Mouse (Mus musculus) thymus, postnatal 36 days (tissue): Measurements from ENCODE around the gene Pick1.
A peak's percentile ranks its signal among the peaks of the same experiment; 100 is the strongest.

Source experiments
- DNase-seq, 2 experiments: peaks; one replicate each; pipeline ENCODE4 v3.0.0; 2022; ENCODE audit warnings: mixed read lengths in 2 of 2

The Pick1 gene

DNA sequence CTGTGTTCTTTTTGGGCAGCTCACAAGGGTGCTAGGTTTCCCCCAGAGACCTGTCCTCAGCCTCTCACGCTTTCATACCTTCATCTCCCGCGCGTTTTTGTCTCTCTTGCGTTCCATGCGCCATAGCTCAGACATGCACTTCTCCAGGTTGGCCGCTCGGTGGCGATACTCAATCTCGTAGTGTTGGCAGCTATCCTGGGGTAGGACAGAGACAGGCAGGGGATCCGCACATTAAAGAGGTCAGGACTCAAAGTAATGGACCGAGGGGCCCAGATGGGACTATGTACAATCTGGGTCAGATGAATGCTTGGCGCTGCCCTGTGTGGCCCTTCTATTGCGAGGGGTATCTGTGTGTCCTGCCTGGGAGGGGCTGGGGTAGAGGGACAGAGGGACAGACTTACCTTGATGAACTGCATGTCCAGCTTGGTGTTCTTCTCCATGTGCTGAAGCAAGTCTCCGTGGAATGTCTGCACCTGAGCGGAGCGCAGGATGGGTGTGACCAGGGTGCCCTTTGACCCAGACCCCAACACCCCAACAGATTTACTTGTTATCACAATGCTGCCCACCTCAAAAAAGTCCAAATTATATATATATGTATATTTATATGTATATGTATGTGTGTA lies 42.3 kb downstream of the Pick1 start:
- peak; percentile 67 to 69 for DNase-seq

- DNase-seq: no peak
Observed at GRCm38 (mm10) chr15:79273020-79273419, 44.0 kb downstream of the Pick1 start.

DNA sequence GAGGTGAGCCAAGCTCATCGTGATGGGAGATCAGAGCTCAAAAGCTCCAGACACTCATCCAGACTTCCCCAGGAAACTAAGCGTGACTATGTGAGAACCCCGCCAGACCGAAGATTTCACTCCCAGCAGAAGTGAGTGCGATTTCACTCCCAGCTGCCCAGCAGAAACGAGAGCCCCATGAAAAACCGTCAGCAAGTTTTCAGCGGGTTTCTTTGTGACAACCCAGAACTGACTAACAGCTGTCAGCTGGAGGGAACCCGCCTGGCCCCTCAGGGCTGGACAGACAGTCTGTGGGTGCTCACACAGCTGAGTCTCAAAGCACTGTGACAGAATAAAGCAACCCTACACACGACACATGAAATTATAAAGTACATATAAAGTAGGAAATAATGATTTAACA lies 48.8 kb downstream of the Pick1 start:
- no peak for DNase-seq

- peak; percentile 66 to 71 for DNase-seq
Observed at GRCm38 (mm10) chr15:79280209-79280608, 51.2 kb downstream of the Pick1 start.

DNA sequence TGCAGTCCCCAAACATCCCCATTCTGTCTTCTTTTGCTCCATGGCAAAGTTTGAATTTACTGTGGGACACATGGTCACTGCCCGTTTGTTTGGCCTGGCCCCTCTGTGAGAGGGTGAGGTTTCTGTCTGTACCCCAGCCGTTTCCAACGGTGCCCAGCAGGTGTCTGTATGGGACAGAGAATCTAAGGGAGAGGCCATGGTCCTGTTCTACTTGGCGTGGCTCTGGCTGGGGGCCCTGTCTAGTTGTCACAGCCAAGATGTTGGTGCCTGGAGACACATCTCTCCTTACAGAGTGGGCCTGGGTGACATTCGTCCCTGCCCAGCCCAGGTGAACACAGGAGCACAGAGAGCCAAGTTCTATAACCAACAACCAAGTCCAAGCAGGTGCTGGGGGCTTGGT lies 51.9 kb downstream of the Pick1 start:
- peak; percentile 32 to 40 for DNase-seq

GRCm38 (mm10) chr15:79281389-79281788 lies 52.4 kb downstream of the Pick1 start:
- peak; percentile 46 to 77 for DNase-seq

DNA sequence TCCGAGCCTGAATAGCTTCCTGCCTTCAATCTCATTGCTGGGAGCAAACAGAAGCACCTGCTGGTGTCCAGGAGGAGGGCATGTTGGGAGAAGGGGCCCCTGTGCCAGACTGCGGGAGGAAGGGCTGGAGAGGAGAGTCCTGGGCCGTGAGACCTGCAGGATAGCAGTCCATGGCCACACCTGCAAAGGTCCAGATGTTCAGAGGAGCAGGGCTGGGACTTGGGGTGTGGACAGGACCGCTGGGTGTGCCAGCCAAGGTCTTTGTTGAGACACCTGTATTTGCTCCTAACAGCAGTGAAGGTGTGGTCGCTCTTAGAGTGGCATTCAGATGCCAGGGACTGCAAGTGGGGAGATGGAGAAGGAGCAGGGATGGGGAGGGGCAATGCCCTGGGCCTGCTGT lies 53.5 kb downstream of the Pick1 start:
- no peak for DNase-seq

GRCm38 (mm10) chr15:79283371-79283770 lies 54.4 kb downstream of the Pick1 start:
- DNase-seq: no peak

GRCm38 (mm10) chr15:79285399-79285798 lies 56.4 kb downstream of the Pick1 start, which contains the start of gene Baiap2l2:
Gene Baiap2l2 (minus strand): TSS chr15:79285537.
- DNase-seq: no peak

DNA sequence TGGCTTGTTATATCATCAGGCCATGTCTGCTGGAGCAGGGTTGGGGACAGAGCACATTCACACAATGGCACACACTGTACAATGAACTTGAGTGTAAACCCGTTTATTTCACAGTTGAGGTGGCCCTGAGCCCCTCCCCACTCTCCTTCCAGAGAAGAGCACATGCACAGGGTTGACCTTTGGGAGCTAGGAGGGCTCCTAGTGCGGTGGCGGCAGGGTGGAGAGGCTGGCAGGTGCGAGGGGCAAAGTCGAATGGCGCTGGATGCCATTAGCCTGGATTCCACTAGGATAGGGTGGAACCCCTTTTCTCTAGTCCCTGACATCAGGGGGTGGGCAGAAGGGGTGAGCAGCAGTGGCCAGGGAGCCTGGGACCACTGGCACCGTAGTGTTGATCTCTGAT lies 57.2 kb downstream of the Pick1 start:
- no peak for DNase-seq

GRCm38 (mm10) chr15:79287091-79287490 lies 58.1 kb downstream of the Pick1 start:
- DNase-seq: no peak

DNA sequence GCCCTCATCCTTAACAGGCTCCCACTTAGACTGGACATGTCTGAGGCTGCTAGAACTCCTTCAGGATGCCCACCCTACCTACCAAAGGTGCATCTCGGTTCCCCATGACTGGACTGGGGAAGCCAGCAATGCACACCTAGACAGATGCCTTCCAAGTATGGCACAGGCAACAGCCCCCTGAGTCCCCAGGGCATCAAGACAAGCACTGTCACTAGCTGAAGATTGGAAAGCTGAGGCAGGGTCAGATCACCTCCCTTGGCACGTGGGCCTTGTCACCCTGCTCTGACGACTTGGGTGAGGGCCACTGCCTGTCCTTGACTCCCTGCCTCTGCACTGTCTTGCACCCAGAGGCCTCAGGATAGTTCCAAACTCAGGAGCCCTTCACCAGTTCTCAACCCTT lies 59.4 kb downstream of the Pick1 start:
- DNase-seq: no peak

GRCm38 (mm10) chr15:79289441-79289840 lies 60.5 kb downstream of the Pick1 start:
- DNase-seq: no peak

GRCm38 (mm10) chr15:79290340-79290739 lies 61.4 kb downstream of the Pick1 start:
- no peak for DNase-seq

DNA sequence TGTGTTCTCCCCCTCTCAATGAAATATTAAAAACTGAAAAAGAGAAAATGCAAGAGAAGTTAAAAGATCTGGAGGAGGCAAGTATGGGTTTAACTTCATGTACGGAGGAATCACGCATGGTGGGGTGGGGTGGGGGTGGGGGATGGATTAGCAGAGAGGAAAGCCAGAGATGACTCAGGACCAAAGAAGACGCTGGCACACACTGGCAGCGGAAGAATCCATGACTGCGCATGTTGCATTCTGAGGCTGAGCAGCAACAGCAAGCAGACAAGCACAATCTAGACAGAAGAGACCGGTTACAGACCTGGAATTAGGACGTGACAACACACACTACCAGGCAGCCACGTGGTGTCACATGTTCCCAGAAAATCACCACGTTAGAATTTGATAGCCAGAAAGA lies 63.8 kb downstream of the Pick1 start:
- DNase-seq: no peak

GRCm38 (mm10) chr15:79298553-79298952 lies 69.6 kb downstream of the Pick1 start:
- no peak for DNase-seq
